Mouse (Mus musculus): ENCODE results near the gene Myo10. TPM values are rescaled to one million over a fixed set of nuclear protein-coding genes. Genes with fewer than 3 reads are reported as not detected.

Myo10 gene
- polyA plus RNA-seq, 1 experiment from 2014 or later = 23.9 TPM

DNA sequence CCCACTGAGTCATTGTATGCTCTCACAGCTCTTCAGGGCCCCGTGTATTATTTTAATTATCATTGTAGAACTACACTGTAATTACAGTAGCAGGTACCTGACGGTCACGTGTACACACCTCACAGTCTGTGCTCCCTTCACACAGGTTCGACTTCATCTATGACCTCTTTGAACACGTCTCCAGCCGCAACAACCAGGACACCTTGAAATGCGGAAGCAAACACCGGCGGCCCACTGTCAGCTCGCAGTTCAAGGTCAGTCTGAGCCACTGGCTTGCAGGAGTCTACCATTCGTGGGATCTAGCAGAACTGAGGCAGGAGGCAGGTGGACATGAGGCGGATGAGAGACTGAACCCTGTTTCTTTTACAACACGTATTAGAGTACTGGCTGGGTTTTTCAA, 119.9 kb downstream of the Myo10 start:
- no peak overlapping the region for H3K27ac ChIP-seq
- H3K36me3 ChIP-seq = peaks cover 16% of the 10 kb centered on the region
- H3K9me3 ChIP-seq = no peaks in the 10 kb centered on the region
- 89% methylated on average over 13 of the region's 13 CpGs for WGBS
- no peak overlapping the region for H3K4me2 ChIP-seq (replicated peaks)
- H3K4me3 ChIP-seq (replicated peaks) = no peak overlapping the region
- H3K4me1 ChIP-seq (replicated peaks) = no peaks in the 10 kb centered on the region
- H3K27me3 ChIP-seq (replicated peaks) = no peaks in the 10 kb centered on the region
- no peak for ATAC-seq
- H3K9ac ChIP-seq = no peak overlapping the region

DNA sequence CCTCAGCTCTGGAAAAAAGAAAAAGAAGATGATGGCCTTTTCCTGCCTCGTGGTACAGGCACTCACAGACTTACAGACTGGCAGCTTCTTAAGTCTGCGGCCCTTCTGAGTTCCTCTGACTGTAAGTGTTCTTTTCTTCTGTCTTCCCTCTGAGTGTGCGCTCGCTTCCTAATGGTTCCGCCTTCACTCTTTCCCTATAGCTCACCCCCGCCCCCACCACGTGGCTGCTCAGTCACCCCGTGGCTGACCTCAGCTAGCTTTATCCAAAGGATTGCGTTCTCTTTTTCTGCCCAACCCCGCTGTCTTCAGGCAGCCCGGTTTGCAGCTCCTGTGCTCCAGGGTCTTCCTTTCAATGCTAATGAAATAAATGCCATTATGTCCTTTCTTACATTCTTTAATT, 129.2 kb downstream of the Myo10 start:
- Histone ChIP-seq H3K9me3 (no peaks in the 10 kb centered on the region), H3K36me3 (peaks cover 2% of the 10 kb centered on the region), H3K4me1 (replicated peaks) (0 out of 2 replicates have a peak, but pooled peaks cover 2% of the 10 kb centered on the region), H3K4me2 (replicated peaks) (no peak overlapping the region), H3K4me3 (replicated peaks) (no peak overlapping the region), H3K27me3 (replicated peaks) (no peaks in the 10 kb centered on the region), H3K9ac (no peak overlapping the region), H3K27ac (no peak overlapping the region)
- ATAC-seq = no peak
- 65% methylated on average over 11 of the region's 11 CpGs for WGBS

DNA sequence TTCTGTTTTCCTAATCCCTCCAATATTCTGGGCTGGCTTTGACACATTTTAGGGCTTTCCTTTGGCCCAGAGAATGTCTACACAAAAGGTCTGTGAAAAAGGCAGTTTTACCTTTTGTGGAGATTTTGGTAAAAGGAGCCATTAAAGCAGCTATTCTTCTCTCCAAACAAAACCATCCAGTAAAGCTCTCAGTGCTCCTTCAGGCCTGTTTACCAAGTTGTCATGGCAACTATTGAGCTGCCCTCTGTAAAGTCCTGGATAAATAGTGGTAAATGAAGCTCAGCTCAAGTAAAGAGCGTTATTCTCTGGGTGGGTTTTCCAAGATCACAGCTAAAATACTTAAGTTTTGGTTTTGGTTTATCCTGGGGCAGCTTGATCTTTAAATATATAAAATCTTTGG, 130.3 kb downstream of the Myo10 start:
- H3K36me3 ChIP-seq = peaks cover 3% of the 10 kb centered on the region
- H3K27ac ChIP-seq = no peak overlapping the region
- H3K9me3 ChIP-seq = no peaks in the 10 kb centered on the region
- ATAC-seq = no peak
- no peak overlapping the region for H3K9ac ChIP-seq
- H3K4me1 ChIP-seq (replicated peaks) = 0 out of 2 replicates have a peak, but pooled peaks cover 2% of the 10 kb centered on the region
- H3K4me3 ChIP-seq (replicated peaks) = no peak overlapping the region
- H3K4me2 ChIP-seq (replicated peaks) = no peak overlapping the region
- no peaks in the 10 kb centered on the region for H3K27me3 ChIP-seq (replicated peaks)
- 44% methylated on average over 1 of the region's 1 CpGs for WGBS

DNA sequence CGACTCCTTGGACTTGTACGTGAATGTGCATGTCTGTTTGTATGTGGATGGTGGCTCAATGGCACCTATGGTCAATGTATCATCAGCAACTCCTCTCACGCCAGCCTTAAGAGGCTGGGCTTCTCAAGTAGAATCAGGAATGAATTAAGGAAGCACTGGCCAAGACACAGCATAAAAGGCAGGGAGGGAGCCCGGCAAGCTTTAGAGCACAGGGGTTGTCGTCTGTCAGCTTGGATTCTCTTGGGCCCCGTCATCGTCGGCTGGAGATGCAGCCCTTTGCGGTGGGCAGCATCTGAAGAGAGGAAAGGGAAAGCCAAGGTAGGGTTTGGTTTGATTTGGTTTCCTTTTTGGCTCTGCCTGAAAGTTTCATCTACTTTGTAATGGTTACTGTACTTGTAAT, 130.7 kb downstream of the Myo10 start:
- ATAC-seq = no peak
- 54% methylated on average over 9 of the region's 9 CpGs for WGBS
- Histone ChIP-seq H3K9ac (no peak overlapping the region), H3K4me2 (replicated peaks) (no peak overlapping the region), H3K36me3 (peaks cover 3% of the 10 kb centered on the region), H3K4me3 (replicated peaks) (no peak overlapping the region), H3K27me3 (replicated peaks) (no peaks in the 10 kb centered on the region), H3K9me3 (no peaks in the 10 kb centered on the region), H3K4me1 (replicated peaks) (peaks cover 4% of the 10 kb centered on the region), H3K27ac (no peak overlapping the region)

DNA sequence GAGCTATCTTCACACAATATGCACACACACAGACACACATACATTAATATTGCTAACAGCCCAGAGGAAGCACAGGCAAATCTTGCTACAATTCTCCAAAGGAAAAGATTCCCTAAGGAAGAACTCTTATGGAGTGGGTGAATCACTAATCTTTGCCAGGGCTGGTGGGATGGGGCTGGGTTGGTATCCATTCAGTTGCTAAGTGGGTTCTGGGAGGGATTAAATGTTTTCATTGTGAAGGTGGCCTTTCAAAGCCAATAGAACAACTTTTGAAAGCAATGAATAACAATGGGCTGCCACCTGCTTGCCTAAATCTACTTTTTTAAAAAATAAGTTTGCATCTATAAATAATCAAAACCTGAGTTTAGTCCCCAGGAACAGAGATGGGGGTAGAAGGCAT, 131.6 kb downstream of the Myo10 start:
- Histone ChIP-seq H3K4me2 (replicated peaks) (no peak overlapping the region), H3K4me3 (replicated peaks) (no peak overlapping the region), H3K36me3 (peaks cover 3% of the 10 kb centered on the region), H3K4me1 (replicated peaks) (peaks cover 8% of the 10 kb centered on the region), H3K9ac (no peak overlapping the region), H3K27me3 (replicated peaks) (no peaks in the 10 kb centered on the region), H3K9me3 (no peaks in the 10 kb centered on the region), H3K27ac (no peak overlapping the region)
- ATAC-seq = no peak

DNA sequence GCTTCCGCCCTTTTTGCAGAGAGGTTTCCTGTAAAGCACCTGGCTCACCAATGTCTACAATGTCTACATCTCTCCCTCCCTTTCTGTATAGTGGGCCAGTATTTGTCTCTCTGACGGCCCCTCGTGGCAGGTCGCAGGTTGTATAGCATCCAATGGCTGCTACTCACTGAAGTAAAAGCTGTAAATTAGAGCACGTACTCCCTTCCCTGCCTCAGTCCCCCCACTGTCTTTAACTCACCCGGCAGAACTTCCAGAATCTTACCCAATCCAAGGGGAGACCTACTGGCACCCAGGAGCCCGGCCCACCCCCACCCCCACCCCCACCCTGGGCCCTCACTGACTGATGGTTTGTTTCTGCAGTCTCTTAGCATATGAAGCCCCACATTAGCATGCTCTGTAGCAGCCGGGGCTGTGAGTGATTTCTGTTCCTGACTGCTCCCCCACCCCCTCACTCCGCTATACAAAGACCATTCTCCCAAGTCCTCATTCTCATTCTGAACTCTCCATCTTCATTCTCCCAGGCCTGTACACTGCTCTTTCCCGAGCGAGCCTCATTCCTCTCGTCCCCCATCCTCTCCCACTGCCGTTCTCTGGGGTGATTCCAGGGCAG, 132.1 kb downstream of the Myo10 start:
- Histone ChIP-seq H3K27ac (no peak overlapping the region), H3K9me3 (no peaks in the 10 kb centered on the region), H3K4me3 (replicated peaks) (no peak overlapping the region), H3K27me3 (replicated peaks) (no peaks in the 10 kb centered on the region), H3K9ac (no peak overlapping the region), H3K4me2 (replicated peaks) (no peak overlapping the region), H3K4me1 (replicated peaks) (peaks cover 8% of the 10 kb centered on the region), H3K36me3 (peaks cover 3% of the 10 kb centered on the region)
- WGBS = 43% methylated on average over 13 of the region's 13 CpGs
- ATAC-seq = no peak

DNA sequence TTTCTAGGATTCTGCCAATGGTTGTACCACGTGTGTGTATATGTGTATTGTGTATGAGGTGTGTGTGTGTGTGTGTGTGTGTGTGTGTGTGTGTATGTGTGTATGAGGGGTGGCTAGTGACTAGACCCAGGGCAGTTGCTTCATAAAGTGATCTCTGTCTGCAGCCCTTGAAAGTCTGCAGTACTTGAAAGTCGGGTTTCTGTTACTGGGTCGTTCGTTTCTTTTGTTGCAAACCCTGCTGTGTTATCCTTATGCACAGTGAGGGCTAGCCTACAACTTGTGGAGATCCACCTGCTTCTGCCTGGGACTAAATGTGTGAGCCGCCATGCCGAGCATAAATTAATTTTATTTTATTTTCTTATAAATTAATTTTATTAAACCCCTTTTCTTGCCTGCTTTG, 133.2 kb downstream of the Myo10 start:
- Histone ChIP-seq H3K9ac (no peak overlapping the region), H3K27me3 (replicated peaks) (no peaks in the 10 kb centered on the region), H3K4me1 (replicated peaks) (peaks cover 10% of the 10 kb centered on the region), H3K4me3 (replicated peaks) (no peak overlapping the region), H3K27ac (no peak overlapping the region), H3K9me3 (no peaks in the 10 kb centered on the region), H3K4me2 (replicated peaks) (no peak overlapping the region), H3K36me3 (peaks cover 3% of the 10 kb centered on the region)
- no peak for ATAC-seq
- 71% methylated on average over 6 of the region's 6 CpGs for WGBS

DNA sequence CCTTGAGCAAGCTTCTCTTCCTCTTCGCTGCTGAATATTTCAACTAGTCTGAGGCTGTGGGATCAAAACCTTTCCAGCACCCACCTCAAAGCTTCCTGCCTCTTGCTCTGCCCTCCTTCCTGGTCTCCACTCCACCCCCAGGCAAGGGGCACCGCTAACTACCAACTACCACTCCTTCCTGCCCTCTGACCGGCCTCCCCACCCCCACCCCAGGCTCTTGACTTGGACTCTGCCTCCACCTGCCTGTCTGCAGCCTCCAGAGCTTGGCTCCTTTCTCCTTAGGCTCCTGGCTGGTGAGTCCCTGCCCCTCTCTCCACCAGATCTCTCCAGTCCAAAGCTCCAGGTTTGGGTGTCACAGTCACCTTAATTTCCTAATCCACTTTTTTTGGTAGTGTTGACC, 133.7 kb downstream of the Myo10 start:
- Histone ChIP-seq H3K4me1 (replicated peaks) (peaks cover 12% of the 10 kb centered on the region), H3K36me3 (peaks cover 3% of the 10 kb centered on the region), H3K27me3 (replicated peaks) (no peaks in the 10 kb centered on the region), H3K4me2 (replicated peaks) (no peak overlapping the region), H3K27ac (no peak overlapping the region), H3K9ac (no peak overlapping the region), H3K9me3 (no peaks in the 10 kb centered on the region), H3K4me3 (replicated peaks) (no peak overlapping the region)
- WGBS = 63% methylated on average over 3 of the region's 3 CpGs
- peak; percentile 46 for ATAC-seq

DNA sequence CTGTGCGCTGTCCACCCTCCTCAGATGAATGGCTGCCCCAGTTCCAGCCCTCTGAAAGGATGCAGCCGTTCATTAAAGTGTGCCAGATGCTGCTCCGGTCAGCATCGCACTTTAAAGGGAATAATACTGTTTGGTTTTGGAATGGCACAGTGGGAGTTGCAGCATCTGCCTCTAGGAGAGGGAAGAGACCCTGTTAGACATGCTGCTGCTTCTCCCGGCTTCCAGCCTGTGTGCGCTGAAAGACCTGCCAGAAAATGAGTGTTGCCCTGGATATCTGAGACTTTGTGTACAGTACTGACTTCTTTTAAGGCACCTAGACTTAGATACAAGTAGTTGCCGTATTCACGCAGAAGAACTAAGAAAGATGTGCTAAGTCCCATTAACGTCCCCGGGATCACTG, 135.7 kb downstream of the Myo10 start:
- peak; percentile 6; the same call in 1 of the 2 replicates for ATAC-seq
- H3K9ac ChIP-seq = no peak overlapping the region
- H3K4me2 ChIP-seq (replicated peaks) = peak overlapping the region; percentile 55
- no peaks in the 10 kb centered on the region for H3K9me3 ChIP-seq
- H3K4me1 ChIP-seq (replicated peaks) = peaks cover 23% of the 10 kb centered on the region
- no peak overlapping the region for H3K4me3 ChIP-seq (replicated peaks)
- peak overlapping the region; percentile 86; the same call in 1 of the 2 replicates for H3K27ac ChIP-seq
- 42% methylated on average over 10 of the region's 10 CpGs for WGBS
- no peaks in the 10 kb centered on the region for H3K27me3 ChIP-seq (replicated peaks)
- H3K36me3 ChIP-seq = peaks cover 3% of the 10 kb centered on the region

DNA sequence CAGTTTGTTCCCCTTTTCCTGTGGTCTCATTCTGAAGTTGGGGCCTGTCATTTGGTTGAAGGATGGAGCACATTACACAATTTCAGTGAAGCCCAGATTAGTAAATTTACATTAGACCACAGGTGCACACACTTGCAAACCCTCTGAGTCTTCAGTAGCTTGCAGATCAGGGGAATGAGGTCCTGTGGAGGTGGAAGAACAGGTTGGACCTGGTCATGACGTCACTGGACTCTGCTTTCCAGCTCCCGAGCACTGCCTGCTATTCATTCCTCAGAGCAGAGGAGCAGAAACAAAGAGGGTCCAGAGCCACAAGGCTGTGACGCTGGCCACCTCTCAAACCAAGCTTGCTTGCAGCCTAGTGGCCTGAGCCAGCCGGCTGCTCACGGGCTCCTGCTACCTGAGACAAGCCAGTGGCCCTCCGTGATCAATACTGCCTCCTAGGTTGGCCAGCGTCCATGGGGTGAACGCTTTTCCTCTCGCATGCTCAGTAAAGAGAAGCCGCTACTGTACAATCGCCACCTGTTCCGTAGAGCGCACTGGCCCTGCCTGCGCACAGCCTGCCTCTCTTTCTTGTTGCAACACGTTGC, 136.3 kb downstream of the Myo10 start:
- 0 out of 2 replicates have a peak overlapping the region, but pooled peaks have one; percentile 11 for H3K9ac ChIP-seq
- no peaks in the 10 kb centered on the region for H3K27me3 ChIP-seq (replicated peaks)
- WGBS = 53% methylated on average over 15 of the region's 15 CpGs
- peak overlapping the region; percentile 31 for H3K4me3 ChIP-seq (replicated peaks)
- H3K9me3 ChIP-seq = no peaks in the 10 kb centered on the region
- H3K4me2 ChIP-seq (replicated peaks) = peak overlapping the region; percentile 55
- H3K4me1 ChIP-seq (replicated peaks) = peaks cover 23% of the 10 kb centered on the region
- peaks cover 3% of the 10 kb centered on the region for H3K36me3 ChIP-seq
- H3K27ac ChIP-seq = peak overlapping the region; percentile 86
- ATAC-seq = peak; percentile 93

DNA sequence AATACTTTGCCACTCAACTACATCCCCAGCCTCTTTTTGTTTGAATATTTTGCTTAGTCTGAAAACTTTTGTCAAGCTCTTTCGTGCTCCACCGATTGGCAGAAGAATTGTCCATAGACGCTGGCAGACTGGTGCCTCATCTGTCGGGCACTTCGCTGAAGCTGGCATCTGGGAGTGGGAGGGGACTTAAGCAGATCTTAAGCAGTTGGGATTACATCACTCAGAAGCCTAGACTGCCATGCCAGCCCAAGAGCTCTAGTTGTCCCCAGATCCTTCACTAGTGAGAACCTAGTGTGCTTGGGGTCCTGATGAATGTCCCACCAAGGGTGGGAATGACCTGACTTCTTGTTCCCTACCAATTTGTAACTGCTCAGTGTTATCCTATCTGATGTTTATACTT, 138.0 kb downstream of the Myo10 start:
- no peak overlapping the region for H3K27ac ChIP-seq
- H3K4me2 ChIP-seq (replicated peaks) = peak overlapping the region; percentile 55; the same call in 1 of the 2 replicates
- 83% methylated on average over 5 of the region's 5 CpGs for WGBS
- no peak overlapping the region for H3K9ac ChIP-seq
- no peak for ATAC-seq
- no peaks in the 10 kb centered on the region for H3K27me3 ChIP-seq (replicated peaks)
- H3K9me3 ChIP-seq = no peaks in the 10 kb centered on the region
- peaks cover 3% of the 10 kb centered on the region for H3K36me3 ChIP-seq
- no peak overlapping the region for H3K4me3 ChIP-seq (replicated peaks)
- peaks cover 25% of the 10 kb centered on the region for H3K4me1 ChIP-seq (replicated peaks)

DNA sequence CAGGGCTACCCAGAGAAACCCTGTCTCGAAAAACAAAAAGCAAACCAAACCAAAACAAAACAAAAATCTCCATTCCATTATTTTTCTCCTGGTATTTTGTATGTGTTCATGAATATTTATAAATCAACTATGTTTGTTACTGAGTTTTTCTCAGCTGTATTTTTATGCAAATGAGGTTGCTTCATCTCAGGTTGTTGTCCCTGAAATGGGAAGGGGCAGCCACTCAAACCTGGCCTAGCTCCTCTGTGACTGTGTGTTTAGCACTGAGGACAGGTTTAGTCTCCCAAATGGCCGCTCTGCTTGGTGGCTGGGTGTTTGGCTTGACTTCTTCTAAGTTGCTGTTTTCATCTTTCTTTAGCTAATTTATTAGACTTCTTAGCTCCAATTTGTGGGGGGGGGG, 138.7 kb downstream of the Myo10 start:
- Histone ChIP-seq H3K9ac (no peak overlapping the region), H3K4me1 (replicated peaks) (peaks cover 30% of the 10 kb centered on the region), H3K4me3 (replicated peaks) (no peak overlapping the region), H3K36me3 (peaks cover 3% of the 10 kb centered on the region), H3K27me3 (replicated peaks) (no peaks in the 10 kb centered on the region), H3K9me3 (no peaks in the 10 kb centered on the region), H3K27ac (no peak overlapping the region), H3K4me2 (replicated peaks) (no peak overlapping the region)
- WGBS = 82% methylated on average over 2 of the region's 2 CpGs
- ATAC-seq = no peak

DNA sequence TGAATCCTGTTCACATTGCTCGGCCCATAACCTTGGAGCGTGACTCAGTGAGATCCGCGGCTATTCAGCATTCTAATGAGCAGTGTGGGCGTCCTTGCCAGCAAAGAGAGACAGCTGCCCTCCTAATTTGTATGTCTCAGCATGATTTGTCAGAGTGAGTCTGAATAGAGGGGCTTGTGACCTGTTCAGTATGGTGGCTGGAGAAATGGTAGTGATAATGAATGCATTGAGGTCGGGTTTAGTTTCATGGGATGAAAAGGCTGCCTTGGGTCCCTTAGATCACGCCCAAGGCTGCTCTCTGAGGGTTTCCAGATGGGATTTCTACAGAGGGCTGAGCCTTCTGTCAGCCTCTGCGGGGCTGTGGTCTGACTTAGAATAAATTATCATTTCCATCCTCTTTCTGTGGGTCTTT, 139.5 kb downstream of the Myo10 start:
- Histone ChIP-seq H3K9me3 (no peaks in the 10 kb centered on the region), H3K36me3 (no peaks in the 10 kb centered on the region), H3K27me3 (replicated peaks) (no peaks in the 10 kb centered on the region), H3K27ac (no peak overlapping the region), H3K9ac (no peak overlapping the region), H3K4me1 (replicated peaks) (peaks cover 29% of the 10 kb centered on the region), H3K4me3 (replicated peaks) (no peak overlapping the region), H3K4me2 (replicated peaks) (no peak overlapping the region)
- 46% methylated on average over 8 of the region's 8 CpGs for WGBS
- no peak for ATAC-seq

Measured in intestine, embryonic 15.5 days (tissue).